Mouse (Mus musculus) brain, embryonic 14.5 days (tissue): ENCODE measurements around the gene Get4.

ENCODE experiments used
- CTCF ChIP-seq: fragments of 200-500 bp; IDR thresholded peaks from 2 replicates; pipeline ENCODE4 v1.5.1; 2012; ENCODE audit warnings: inconsistent platforms, mild to moderate bottlenecking, moderate library complexity, borderline replicate concordance; ENCODE audit not compliant: insufficient read depth, insufficient read length; ENCODE audit errors: extremely low read depth
- POLR2A ChIP-seq: fragments of 200-500 bp; IDR thresholded peaks from 2 replicates; pipeline ENCODE4 v1.6.1; 2012; ENCODE audit warnings: mild to moderate bottlenecking, inconsistent platforms, borderline replicate concordance; ENCODE audit not compliant: poor library complexity, insufficient read depth, insufficient read length, severe bottlenecking; ENCODE audit errors: extremely low read depth

DNA sequence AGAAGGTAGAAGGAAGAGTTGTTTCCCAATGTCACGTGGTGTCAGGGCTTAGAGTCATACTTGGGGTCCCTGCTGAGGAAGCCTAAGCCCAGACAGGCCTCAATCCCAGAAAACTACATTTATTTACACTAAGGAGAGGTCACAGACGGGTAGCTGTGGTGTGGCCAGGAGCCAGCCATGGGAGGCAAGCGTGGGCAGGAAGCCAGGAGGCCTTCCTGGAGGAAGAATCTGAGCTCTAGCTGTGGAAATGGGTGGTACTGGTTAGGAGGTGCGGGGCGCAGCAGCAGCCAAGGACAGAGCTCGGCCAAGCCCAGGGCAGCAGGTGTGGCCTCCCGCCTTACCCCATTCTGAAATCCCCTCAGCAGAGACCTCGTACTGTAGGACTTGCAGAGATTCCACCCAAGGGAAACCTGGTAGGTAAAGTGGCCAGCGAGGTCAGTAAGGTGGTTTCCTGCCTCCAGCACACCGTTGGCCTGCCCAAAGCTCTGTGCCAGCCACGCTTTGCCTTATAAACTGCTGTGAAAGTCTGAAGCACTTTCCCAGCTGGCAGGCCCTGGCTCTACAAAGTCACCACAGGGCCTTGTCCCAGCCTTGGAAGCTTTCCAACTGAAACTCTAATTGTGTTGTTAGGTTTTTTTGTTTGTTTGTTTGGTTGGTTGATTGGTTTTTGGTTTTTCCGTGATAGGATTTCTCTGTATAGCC lies 63.0 kb downstream of the Get4 start:
- TF ChIP-seq POLR2A (no peak), CTCF (no peak)
